In the genomic region with DNA sequence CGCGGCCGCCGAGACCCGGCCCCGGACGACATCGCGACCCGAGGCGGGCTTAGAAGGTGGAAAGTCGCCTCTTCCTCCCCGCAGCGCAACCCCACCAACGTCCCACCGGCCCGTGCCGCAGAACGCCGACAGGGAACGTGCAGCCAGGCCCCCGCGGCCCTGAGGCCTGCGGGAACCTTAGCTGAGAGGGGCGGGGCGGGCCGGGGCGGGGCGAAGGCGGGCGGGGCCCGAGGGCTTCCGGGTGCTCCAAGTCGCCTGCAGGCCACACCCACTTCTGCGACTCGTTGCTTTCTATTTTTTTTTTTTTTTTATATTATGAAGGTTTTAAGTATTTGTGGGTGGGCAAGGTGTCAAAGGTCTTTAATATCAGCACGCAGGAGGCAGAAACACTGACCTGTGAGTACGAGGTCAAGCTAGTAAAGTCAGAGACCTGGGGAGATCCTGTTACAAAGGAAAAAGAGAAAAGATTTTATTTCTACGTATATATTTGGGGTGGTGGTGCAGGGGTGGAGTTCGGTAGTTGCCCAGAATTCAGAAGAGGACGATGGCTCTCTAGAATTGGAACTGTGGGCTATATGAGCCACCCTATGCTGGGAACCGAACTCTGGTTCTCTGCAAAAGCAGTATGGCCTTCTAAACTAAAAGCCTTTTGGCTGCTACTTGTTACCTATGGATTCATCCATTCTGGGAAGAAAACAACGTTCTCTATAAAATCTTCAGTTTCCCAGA, we compare ENCODE assay signal across 9 mouse cellular contexts. TPM values are rescaled to one million over a fixed set of nuclear protein-coding genes. Genes with fewer than 3 reads are reported as not detected.
DNase-seq lines count a peak whose midpoint lies in the region; ATAC-seq and TF ChIP-seq lines count a peak whose summit lies in the region.
"Had no signal": no experiment of that assay in that cellular context is flagged by ENCODE, and none has a peak within 500 bp of the region (broad histone marks: within the 10 kb centered on the region; RNA-seq: fewer than 3 reads in every experiment).

No protein-coding gene starts in this region.

- no peaks in the 10 kb centered on the region for H3K36me3 ChIP-seq in liver, adult 2 months (ENCODE audit: control insufficient read depth, insufficient read depth, low read length)
- H3K36me3 ChIP-seq in midbrain, embryonic 16.5 days (ENCODE audit: control insufficient read depth, insufficient read depth, low read length) = peaks cover 3% of the 10 kb centered on the region; the same call in 1 of the 2 replicates
- H3K36me3 ChIP-seq in stomach, embryonic 14.5 days (ENCODE audit: control insufficient read depth, insufficient read depth, low read length) = no peaks in the 10 kb centered on the region; the same call in 1 of the 2 replicates

- no peak for TF ChIP-seq CTCF in liver, adult 2 months (IDR thresholded peaks at IDR 0.05; ENCODE audit: low read depth, low read length)

- peak overlapping the region; percentile 67 for H3K4me2 ChIP-seq in midbrain, embryonic 16.5 days (ENCODE audit: low read length)
- peak overlapping the region; percentile 62 for H3K4me2 ChIP-seq in stomach, embryonic 14.5 days (replicated peaks; ENCODE audit: low read depth, low read length)

- H3K27ac ChIP-seq in liver, adult 2 months (replicated peaks; ENCODE audit: insufficient read depth, low read depth, low read length) = peak overlapping the region; percentile 96
- H3K27ac ChIP-seq in midbrain, embryonic 16.5 days (ENCODE audit: low read length) = peak overlapping the region; percentile 95
- H3K27ac ChIP-seq in stomach, embryonic 14.5 days (ENCODE audit: low read length) = peak overlapping the region; percentile 91

- no peaks in the 10 kb centered on the region for H3K27me3 ChIP-seq in liver, adult 2 months (ENCODE audit: control insufficient read depth, insufficient read depth, low read length)
- no peaks in the 10 kb centered on the region for H3K27me3 ChIP-seq in midbrain, embryonic 16.5 days (ENCODE audit: control insufficient read depth, insufficient read depth, low read depth, low read length)
- no peaks in the 10 kb centered on the region for H3K27me3 ChIP-seq in stomach, embryonic 14.5 days (ENCODE audit: control insufficient read depth, insufficient read depth, low read length)

- H3K4me3 ChIP-seq in liver, adult 2 months (ENCODE audit: insufficient read depth, low read depth, low read length) = peak overlapping the region; percentile 96
- H3K4me3 ChIP-seq in midbrain, embryonic 16.5 days (ENCODE audit: low read depth, low read length) = peak overlapping the region; percentile 91
- H3K4me3 ChIP-seq in stomach, embryonic 14.5 days (ENCODE audit: low read depth, low read length) = peak overlapping the region; percentile 78

- peak; percentile 82 for ATAC-seq in inflammation-experienced regulatory T-cells, adult 6 months
- ATAC-seq in midbrain, embryonic 16.5 days = peak; percentile 83
- ATAC-seq in stomach, embryonic 14.5 days (ENCODE audit: insufficient number of reproducible peaks, insufficient read depth, low FRiP score, low read depth) = peak; percentile 93

- H3K4me1 ChIP-seq in liver, adult 2 months (ENCODE audit: control insufficient read depth, insufficient read depth, low read length) = no peaks in the 10 kb centered on the region
- H3K4me1 ChIP-seq in midbrain, embryonic 16.5 days (ENCODE audit: control insufficient read depth, insufficient read depth, low read length) = peaks cover 3% of the 10 kb centered on the region; the same call in 1 of the 2 replicates
- H3K4me1 ChIP-seq in stomach, embryonic 14.5 days (ENCODE audit: control insufficient read depth, insufficient read depth, low read length) = 0 out of 2 replicates have a peak, but pooled peaks cover 3% of the 10 kb centered on the region

- 3% methylated on average over 43 of the region's 43 CpGs for WGBS in liver, adult 2 months
- 4% methylated on average over 40 of the region's 43 CpGs for WGBS in midbrain, embryonic 16.5 days
- WGBS in stomach, embryonic 14.5 days = 4% methylated on average over 42 of the region's 43 CpGs

- H3K9ac ChIP-seq in liver, adult 2 months (ENCODE audit: low read depth, low read length) = peak overlapping the region; percentile 98
- peak overlapping the region; percentile 98 for H3K9ac ChIP-seq in midbrain, embryonic 16.5 days (ENCODE audit: low read depth, low read length)
- H3K9ac ChIP-seq in stomach, embryonic 14.5 days (replicated peaks; ENCODE audit: low read depth, low read length) = peak overlapping the region; percentile 83

- TF ChIP-seq POLR2A in liver, adult 2 months (IDR thresholded peaks at IDR 0.05; ENCODE audit: extremely low read depth, insufficient read depth, low read length) = peak; percentile 86

- H3K79me2 ChIP-seq in liver, adult 2 months (ENCODE audit: control insufficient read depth, insufficient read depth, low read length) = peaks cover 10% of the 10 kb centered on the region; the same call in 1 of the 2 replicates

- H3K9me3 ChIP-seq in midbrain, embryonic 16.5 days (replicated peaks; ENCODE audit: control insufficient read depth, low read length, poor library complexity, severe bottlenecking) = no peaks in the 10 kb centered on the region
- H3K9me3 ChIP-seq in stomach, embryonic 14.5 days (ENCODE audit: control insufficient read depth, low read depth, low read length) = no peaks in the 10 kb centered on the region

- peak; percentile 62 for DNase-seq in urinary bladder, postnatal 14 days (ENCODE audit: low spot score)
- no peak for DNase-seq in urinary bladder, postnatal 25 days (ENCODE audit: low spot score)
- DNase-seq in c-Kit-positive CD71-positive TER-119-positive erythroid progenitor cells, embryonic 14.5 days (ENCODE audit: low spot score) = peak; percentile 79
- DNase-seq in forelimb bud, embryonic 11.5 days (ENCODE audit: low read depth, low spot score) = peak; percentile 69
- peak; percentile 58 for DNase-seq in liver, adult 2 months (ENCODE audit: extremely low read depth, low read depth, low spot score)

RNA-seq across cellular contexts. Expression of a gene that starts 1.2 kb away (rescaled TPM):
- 10 to 100 TPM; 19.6 to 37.9 (median 37.9) TPM for polyA plus RNA-seq in inflammation-experienced regulatory T-cells, adult 6 months (2017; shearing (Covaris generic))
- total RNA-seq in liver, adult 2 months (2014; rRNA removed) = 47.1 and 53.7 TPM in 2 replicates
- 58.1 and 66.7 TPM in 2 replicates for polyA plus RNA-seq in liver, adult 2 months (2012; rRNA removed)
- polyA plus RNA-seq in midbrain, embryonic 16.5 days (2015; fragmentation: Nextera tagmentation; extraction: Ambion mirVana) = 66.0 and 66.1 TPM in 2 replicates
- polyA plus RNA-seq in stomach, embryonic 14.5 days (2014; fragmentation: Nextera tagmentation; extraction: Ambion mirVana) = 79.1 and 84.9 TPM in 2 replicates

RNA-seq across cellular contexts. Expression of a gene that starts 7.2 kb away (rescaled TPM):
- 10 to 100 TPM in 2 of 3 experiments, 1 to 10 TPM in 1; 9.0 to 16.0 (median 12.0) TPM for polyA plus RNA-seq in inflammation-experienced regulatory T-cells, adult 6 months (2017; shearing (Covaris generic))
- 7.2 and 8.0 TPM in 2 replicates for total RNA-seq in liver, adult 2 months (2014; rRNA removed)
- 2.7 and 3.3 TPM in 2 replicates for polyA plus RNA-seq in liver, adult 2 months (2012; rRNA removed)
- polyA plus RNA-seq in midbrain, embryonic 16.5 days (2015; fragmentation: Nextera tagmentation; extraction: Ambion mirVana) = 29.3 and 35.3 TPM in 2 replicates
- 16.0 and 16.2 TPM in 2 replicates for polyA plus RNA-seq in stomach, embryonic 14.5 days (2014; fragmentation: Nextera tagmentation; extraction: Ambion mirVana)

RNA-seq across cellular contexts. Expression of a gene that starts 14.2 kb away (rescaled TPM):
- not detected for polyA plus RNA-seq in inflammation-experienced regulatory T-cells, adult 6 months (2017; shearing (Covaris generic))
- total RNA-seq in liver, adult 2 months (2014; rRNA removed) = not detected in 2 replicates
- not detected in 2 replicates for polyA plus RNA-seq in liver, adult 2 months (2012; rRNA removed)
- polyA plus RNA-seq in midbrain, embryonic 16.5 days (2015; fragmentation: Nextera tagmentation; extraction: Ambion mirVana) = not detected in 2 replicates
- polyA plus RNA-seq in stomach, embryonic 14.5 days (2014; fragmentation: Nextera tagmentation; extraction: Ambion mirVana) = not detected in 2 replicates
- total RNA-seq: gastrocnemius, postnatal 36 days had no signal

RNA-seq across cellular contexts. Expression of a gene that starts 57.0 kb away (rescaled TPM):
- polyA plus RNA-seq in inflammation-experienced regulatory T-cells, adult 6 months (2017; shearing (Covaris generic)) = 1 to 10 TPM; 1.4 to 2.3 (median 1.6) TPM
- total RNA-seq in liver, adult 2 months (2014; rRNA removed) = 0.13 and 0.18 TPM in 2 replicates
- polyA plus RNA-seq in liver, adult 2 months (2012; rRNA removed) = 0.04 and 0.07 TPM in 2 replicates
- polyA plus RNA-seq in midbrain, embryonic 16.5 days (2015; fragmentation: Nextera tagmentation; extraction: Ambion mirVana) = 17.3 and 19.7 TPM in 2 replicates
- 5.9 and 6.2 TPM in 2 replicates for polyA plus RNA-seq in stomach, embryonic 14.5 days (2014; fragmentation: Nextera tagmentation; extraction: Ambion mirVana)
